Mouse (Mus musculus) monocyte, adult 2 months (primary cell): Measurements from ENCODE around the gene Prim2.

Experiments
- DNase-seq, 2 experiments: peaks; one replicate each; pipeline ENCODE4 v3.0.0; 2022; ENCODE audit warnings: low spot score in 2 of 2, low read depth in 1 of 2

Gene Prim2

DNA sequence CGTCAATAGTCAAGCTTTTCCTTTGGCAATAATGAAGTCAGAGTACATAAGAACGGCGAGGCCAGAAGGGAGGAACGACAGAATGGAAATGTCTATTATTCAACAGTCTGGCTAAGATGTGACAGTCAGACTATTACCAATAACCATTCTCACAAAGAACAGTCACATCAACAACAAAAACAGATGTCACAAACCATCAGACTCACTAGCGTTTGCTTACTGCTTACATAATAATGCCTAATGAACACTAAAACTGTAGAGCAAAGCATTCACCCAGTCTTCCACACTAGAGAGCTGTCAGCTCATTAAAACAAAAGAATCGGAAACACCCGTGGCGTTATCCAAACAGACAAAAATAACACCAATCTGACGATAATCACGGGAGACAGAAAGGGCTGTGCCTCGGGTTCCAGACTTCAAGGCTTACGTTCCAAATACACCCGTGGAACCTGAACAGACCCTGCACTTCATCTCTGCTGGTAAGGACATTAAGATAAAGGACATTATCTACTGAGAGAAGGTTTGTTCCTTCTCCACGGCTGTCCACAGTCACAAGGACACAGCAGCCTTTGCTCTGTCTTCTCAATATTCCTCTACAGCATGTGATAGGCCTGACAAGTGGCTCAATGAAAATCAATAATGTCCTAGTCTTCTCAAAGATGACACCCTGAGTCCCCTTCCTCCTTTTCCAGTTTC is 59.4 kb downstream of the Prim2 start:
- DNase-seq, result no peak

DNA sequence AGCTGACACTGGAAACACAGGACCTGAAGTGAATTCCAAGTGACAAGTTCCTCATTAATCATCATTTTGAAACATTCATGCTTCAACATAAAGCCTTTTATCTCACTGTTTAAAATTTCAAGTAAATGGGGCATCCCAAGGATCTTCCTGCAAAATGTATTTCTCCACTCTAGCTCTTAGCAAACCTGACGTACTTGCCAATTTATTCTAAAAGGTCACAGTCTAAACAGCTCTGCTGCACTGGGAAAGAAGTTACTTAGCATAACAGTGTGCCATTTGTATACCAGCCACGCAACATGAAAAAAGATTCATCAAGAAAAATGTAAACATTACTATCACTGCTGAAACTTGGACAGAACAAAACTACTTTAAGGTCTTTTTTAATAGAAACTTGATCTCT is 61.5 kb downstream of the Prim2 start:
- DNase-seq, result no peak

GRCm38 (mm10) chr1:33604087-33604699 is 65.4 kb downstream of the Prim2 start:
- no peak for DNase-seq

- DNase-seq, result no peak
Measured at GRCm38 (mm10) chr1:33599698-33600097, 69.9 kb downstream of the Prim2 start.

- DNase-seq, result no peak
Measured at GRCm38 (mm10) chr1:33599019-33599667, 70.5 kb downstream of the Prim2 start.

DNA sequence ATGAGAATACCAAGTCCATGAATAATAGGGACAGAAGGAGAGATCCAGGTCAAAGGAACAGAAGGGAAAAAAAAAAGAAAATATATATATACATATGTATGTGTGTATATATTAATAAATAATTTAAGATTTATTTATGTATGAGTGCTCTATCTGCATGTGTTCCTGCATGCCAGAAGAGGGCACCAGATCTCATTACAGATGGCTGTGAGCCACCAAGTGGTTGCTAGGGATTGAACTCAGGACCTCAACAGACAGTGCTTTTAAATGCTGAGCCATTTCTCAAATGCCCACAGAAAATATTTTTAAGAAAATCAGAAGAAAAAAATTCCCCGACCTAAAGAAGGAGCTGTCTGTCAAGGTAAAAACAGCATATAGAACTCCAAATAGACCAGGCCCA is 72.6 kb downstream of the Prim2 start:
- DNase-seq, result no peak

DNA sequence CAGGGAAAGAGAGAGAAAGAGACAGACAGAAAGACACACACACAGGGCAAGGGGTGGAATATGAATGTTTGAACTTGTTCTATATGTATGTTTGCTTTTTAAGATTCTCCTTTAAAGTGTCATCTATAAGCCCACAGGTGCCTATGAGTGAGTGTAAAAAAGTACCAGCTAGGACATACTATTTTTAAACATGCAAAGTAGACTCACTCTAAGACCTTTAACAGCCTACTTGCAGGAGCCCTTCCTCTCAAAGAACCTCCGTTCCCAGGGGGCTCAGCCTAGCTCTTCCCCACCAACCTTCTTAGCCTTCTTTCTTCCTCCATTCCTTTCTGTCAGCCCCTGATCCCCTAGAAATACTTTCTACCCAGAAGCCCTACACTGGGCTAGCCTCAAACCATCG is 73.7 kb downstream of the Prim2 start:
- DNase-seq, result no peak

DNA sequence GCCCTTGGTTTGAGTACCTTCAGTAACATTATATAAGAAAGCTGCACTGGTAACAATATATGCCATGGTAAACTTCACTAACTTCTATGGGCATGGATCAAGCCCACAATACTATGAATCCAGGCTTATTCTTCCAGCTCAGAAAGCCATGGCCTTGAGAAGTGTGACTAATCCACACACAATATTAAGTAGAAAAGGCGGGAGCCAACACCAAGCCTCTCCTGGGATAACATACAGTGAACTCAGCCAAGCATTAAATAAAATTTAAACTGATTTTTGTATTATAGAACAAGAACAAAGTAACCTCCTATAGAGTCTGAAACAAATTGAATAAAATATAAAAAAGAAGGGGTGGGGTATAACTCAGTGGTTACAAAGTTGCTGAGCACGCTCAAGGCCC is 74.6 kb downstream of the Prim2 start:
- DNase-seq, result no peak

- DNase-seq, result no peak
Measured at GRCm38 (mm10) chr1:33593718-33594388, 75.7 kb downstream of the Prim2 start.

DNA sequence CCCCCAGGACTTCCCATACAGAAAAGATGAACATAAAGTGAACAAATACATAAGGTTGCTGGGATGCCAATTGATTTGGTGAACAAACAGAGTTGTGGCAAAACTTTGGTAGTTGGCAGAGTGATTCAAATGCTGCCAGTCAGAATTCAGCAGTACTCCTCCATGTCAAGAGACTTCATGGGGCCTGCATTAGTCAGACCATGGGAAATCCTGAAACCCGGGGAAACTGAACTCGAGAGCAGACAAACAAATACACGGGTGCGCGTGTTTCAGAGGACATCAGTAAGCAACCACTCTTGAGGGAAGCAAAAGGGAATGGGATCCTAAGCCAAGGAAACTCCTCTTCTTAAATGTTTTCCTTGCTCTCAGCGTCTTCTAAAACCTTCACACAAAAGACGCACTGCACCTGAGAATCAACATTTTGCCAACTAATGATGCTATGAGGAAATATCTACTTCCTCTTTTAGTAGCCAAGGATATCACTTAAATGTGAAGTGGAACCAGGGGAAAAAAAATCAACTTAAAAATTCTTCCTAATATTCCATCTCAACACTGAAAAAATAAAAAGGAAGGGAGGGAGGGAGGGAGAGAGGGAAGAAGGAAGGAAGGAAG is 77.5 kb downstream of the Prim2 start:
- no peak for DNase-seq

- no peak for DNase-seq
Measured at GRCm38 (mm10) chr1:33590556-33591411, 78.8 kb downstream of the Prim2 start.

GRCm38 (mm10) chr1:33589531-33589930 is 80.1 kb downstream of the Prim2 start:
- DNase-seq, result no peak

GRCm38 (mm10) chr1:33588557-33588956 is 81.0 kb downstream of the Prim2 start:
- DNase-seq, result no peak

DNA sequence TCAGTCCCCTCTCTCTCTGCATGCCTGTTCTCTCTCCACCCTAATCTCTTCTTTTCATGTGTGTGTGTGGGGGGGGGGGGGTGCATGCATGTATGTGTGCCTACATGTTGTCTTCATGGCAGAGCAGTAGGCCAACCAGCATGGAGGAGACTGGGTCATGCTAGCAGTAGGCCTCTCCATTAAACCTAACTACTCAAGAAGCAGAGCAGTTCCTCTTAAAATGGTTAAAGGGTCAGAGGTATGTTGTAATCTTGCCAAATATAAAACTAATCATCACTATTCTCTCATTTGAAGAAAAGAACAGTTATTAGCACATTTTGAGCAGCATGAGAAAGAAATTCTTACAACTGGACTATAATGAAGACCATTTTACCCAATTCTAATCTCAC is 85.0 kb downstream of the Prim2 start:
- DNase-seq, result no peak

GRCm38 (mm10) chr1:33583817-33584589 is 85.6 kb downstream of the Prim2 start:
- no peak for DNase-seq

DNA sequence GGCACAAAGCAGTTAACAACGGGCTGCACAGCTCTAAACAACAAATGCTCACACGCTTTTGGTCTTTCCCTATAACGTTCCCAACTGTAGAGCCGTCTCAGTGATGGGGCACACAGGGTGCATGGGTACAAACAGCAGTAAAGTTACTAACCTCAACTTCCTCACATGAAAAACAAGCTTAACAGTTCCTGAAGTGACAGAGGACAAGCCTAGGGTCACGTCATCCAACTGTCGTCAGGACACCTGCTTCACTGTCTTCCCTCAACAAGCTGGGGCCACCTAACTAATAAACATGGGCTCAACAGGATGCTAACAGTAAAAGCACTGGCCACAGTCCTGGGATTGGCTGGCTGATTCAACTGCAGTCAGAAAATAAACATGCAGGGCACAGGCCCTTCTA is 91.0 kb downstream of the Prim2 start:
- DNase-seq, result no peak

GRCm38 (mm10) chr1:33574459-33574858 is 95.1 kb downstream of the Prim2 start:
- DNase-seq, result no peak

DNA sequence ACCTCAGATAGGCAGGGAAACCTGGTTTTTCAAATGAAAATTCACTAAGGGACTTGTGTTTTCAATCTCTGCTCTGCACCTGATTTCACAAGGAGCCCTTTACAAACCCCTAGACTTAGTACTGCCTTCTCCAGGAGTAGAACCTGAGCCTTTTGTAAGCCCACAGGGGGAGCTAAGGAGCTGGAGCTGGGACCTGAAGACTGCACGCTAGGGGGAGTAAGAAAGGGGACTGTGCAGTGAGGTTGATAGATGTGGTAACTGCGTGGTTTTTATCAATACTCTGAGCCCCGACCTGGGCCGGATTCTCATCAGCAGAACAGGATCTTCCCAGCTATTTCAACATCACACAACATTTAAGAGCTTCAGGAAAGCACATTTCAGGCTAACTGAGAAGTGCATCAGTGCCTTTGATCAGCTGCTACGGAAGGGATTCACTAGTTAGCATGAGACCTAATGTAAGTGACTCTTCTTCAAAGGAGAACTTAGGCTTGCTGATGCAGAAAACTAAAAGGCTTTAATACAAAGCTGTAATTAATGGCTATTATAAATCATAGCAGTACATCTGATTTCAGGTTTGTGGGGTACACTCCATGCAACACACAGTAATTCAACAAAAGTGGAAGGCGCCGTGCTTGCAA is 103.7 kb downstream of the Prim2 start:
- DNase-seq, result no peak

GRCm38 (mm10) chr1:33564032-33564431 is 105.6 kb downstream of the Prim2 start:
- DNase-seq, result no peak
